Mouse (Mus musculus): ENCODE data around the gene Zbtb32. TPM values are rescaled to one million over a fixed set of nuclear protein-coding genes. Genes with fewer than 3 reads are reported as not detected.

Zbtb32 gene
- total and polyA plus RNA-seq, 2 experiments from 2014 or later, result 0.22 TPM; not detected in 1

DNA sequence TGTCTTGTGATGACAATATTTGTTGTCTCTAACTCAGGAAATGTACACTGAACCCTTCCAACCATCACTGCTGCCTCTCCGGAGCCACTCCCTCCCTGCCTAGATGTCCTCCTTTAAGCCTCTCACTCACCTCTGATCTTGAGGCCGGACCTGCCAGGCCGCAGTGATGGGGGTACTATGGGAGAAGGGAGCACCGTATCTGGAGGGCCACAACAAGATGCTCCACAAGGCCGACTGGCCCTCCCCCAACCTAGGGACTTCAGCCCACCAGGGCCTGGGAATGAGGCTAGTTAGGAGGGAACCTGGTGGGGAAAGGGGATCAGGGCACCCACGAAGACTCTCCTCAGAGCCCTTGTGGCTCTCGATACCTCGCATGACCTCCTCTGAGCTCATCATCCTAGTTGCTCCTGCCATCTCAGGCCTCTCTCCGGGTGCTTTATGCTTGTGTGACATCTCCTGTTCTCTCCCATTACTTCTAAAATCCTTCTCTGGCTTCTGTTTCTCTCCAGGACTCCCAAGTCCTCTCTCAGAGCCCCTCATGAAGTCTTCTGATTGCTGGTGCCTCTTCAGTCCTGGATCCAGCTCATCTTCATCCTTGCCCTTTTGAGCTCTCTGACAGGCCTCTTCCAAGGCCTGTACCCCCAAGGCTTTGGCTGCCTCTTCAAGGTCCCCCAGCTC lies 7.6 kb downstream of the Zbtb32 start:
- no peaks in the 10 kb centered on the region for H3K9me3 ChIP-seq (ENCODE audit: low read length)
- WGBS, result 89% methylated on average over 9 of the region's 9 CpGs
- no peak overlapping the region for H3K4me3 ChIP-seq (ENCODE audit: low read depth, low read length)
- H3K27me3 ChIP-seq (ENCODE audit: insufficient read depth, low read length), result no peaks in the 10 kb centered on the region
- TF ChIP-seq CTCF (IDR thresholded peaks at IDR 0.05), result no peak
- H3K4me2 ChIP-seq (ENCODE audit: low read depth, low read length, poor library complexity, severe bottlenecking), result no peak overlapping the region
- no peak overlapping the region for H3K27ac ChIP-seq (ENCODE audit: low read depth, low read length)
- H3K9ac ChIP-seq (replicated peaks; ENCODE audit: low read length, poor library complexity, severe bottlenecking), result no peak overlapping the region
- ATAC-seq (ENCODE audit: low FRiP score) (no peak), DNase-seq (ENCODE audit: low spot score) (no peak)
- H3K36me3 ChIP-seq (ENCODE audit: insufficient read depth, low read length), result peaks cover under 1% of the 10 kb centered on the region; the same call in 1 of the 2 replicates
- H3K4me1 ChIP-seq (ENCODE audit: insufficient read depth, low read length), result peaks cover 9% of the 10 kb centered on the region; the same call in 1 of the 2 replicates

- Histone ChIP-seq H3K9ac (replicated peaks; ENCODE audit: low read length, poor library complexity, severe bottlenecking) (peak overlapping the region; percentile 98), H3K4me2 (ENCODE audit: low read depth, low read length, poor library complexity, severe bottlenecking) (peak overlapping the region; percentile 89), H3K4me1 (ENCODE audit: insufficient read depth, low read length) (peaks cover 9% of the 10 kb centered on the region; the same call in 1 of the 2 replicates), H3K9me3 (ENCODE audit: low read length) (no peaks in the 10 kb centered on the region), H3K27ac (ENCODE audit: low read depth, low read length) (peak overlapping the region; percentile 97), H3K4me3 (ENCODE audit: low read depth, low read length) (peak overlapping the region; percentile 79), H3K36me3 (ENCODE audit: insufficient read depth, low read length) (peaks cover 13% of the 10 kb centered on the region), H3K27me3 (ENCODE audit: insufficient read depth, low read length) (no peaks in the 10 kb centered on the region)
- DNase-seq (ENCODE audit: low spot score) (peak; percentile 88), ATAC-seq (ENCODE audit: low FRiP score) (peak; percentile 62)
- TF ChIP-seq CTCF (IDR thresholded peaks at IDR 0.05), result peak; percentile 90
- WGBS, result 30% methylated on average over 39 of the region's 40 CpGs
Measured at GRCm38 (mm10) chr7:30589435-30590301, 9.0 kb downstream of the Zbtb32 start.

- H3K27me3 ChIP-seq (ENCODE audit: insufficient read depth, low read length), result no peaks in the 10 kb centered on the region
- H3K9ac ChIP-seq (replicated peaks; ENCODE audit: low read length, poor library complexity, severe bottlenecking), result peak within 1 kb of the TSS; percentile 98
Measured at GRCm38 (mm10) chr7:30588676-30589434, 9.9 kb downstream of the Zbtb32 start, which contains the start of gene Kmt2b. TSS of gene Kmt2b (minus strand) at chr7:30588726.

DNA sequence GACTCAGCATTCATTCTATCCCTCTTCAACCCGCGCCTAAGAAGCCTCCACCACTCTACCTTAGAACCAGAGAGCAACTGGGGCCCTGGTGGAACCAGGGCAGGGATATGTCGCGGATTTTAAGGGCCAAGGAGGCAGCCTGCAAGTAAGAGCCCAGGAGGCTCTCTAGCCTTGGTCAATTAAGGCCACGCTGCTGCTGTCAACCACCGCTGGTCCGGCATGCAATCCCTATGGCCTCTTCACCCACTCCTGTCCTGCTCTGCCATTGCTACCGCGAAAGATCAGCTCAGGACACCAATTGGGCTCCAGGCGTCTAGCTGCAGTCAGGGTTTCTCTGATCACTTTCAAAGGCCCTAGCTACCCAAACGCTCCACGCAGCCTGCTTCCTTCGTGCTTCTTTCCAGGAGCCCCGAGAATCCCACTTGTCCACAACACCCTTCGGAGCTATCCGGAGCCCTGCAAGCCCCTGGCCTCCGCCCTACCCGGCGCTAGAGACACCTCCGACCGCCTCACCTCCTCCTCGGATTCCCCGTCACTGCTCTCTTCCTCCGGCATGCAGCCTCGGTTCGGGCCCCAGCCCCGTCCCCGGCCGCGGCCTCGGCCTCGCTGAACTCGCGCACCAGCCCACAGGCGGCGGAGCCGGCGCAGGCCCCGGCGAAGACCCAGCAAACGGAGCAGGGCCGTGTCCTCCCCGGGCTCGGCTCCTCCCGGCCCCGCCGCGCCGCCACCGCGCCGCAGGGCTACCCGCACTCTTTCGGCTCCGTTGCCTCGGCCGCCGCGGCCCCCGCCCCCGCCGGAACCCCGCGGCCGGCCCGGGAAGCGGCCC lies 10.7 kb downstream of the Zbtb32 start:
- H3K27me3 ChIP-seq (ENCODE audit: insufficient read depth, low read length), result no peaks in the 10 kb centered on the region
- H3K4me3 ChIP-seq (ENCODE audit: low read depth, low read length), result peak overlapping the region; percentile 79
- peak; percentile 38 for ATAC-seq (ENCODE audit: low FRiP score)
- no peak for TF ChIP-seq CTCF (IDR thresholded peaks at IDR 0.05)
- WGBS, result 1% methylated on average over 49 of the region's 67 CpGs
- H3K27ac ChIP-seq (ENCODE audit: low read depth, low read length), result peak overlapping the region; percentile 97
- H3K4me2 ChIP-seq (ENCODE audit: low read depth, low read length, poor library complexity, severe bottlenecking), result peak overlapping the region; percentile 89
- peaks cover 29% of the 10 kb centered on the region for H3K36me3 ChIP-seq (ENCODE audit: insufficient read depth, low read length)
- peaks cover 9% of the 10 kb centered on the region; the same call in 1 of the 2 replicates for H3K4me1 ChIP-seq (ENCODE audit: insufficient read depth, low read length)
- peak overlapping the region; percentile 98 for H3K9ac ChIP-seq (replicated peaks; ENCODE audit: low read length, poor library complexity, severe bottlenecking)
- DNase-seq (ENCODE audit: low spot score), result peak; percentile 13
- H3K9me3 ChIP-seq (ENCODE audit: low read length), result no peaks in the 10 kb centered on the region

More at GRCm38 (mm10) chr7:30588676-30589434, 9.9 kb downstream of the Zbtb32 start, which contains the start of gene Kmt2b:
- peak; percentile 98 for DNase-seq (ENCODE audit: low spot score)
- Histone ChIP-seq H3K4me2 (ENCODE audit: low read depth, low read length, poor library complexity, severe bottlenecking) (peak within 1 kb of the TSS; percentile 89), H3K36me3 (ENCODE audit: insufficient read depth, low read length) (peaks cover 21% of the 10 kb centered on the region), H3K4me3 (ENCODE audit: low read depth, low read length) (peak within 1 kb of the TSS; percentile 79), H3K27ac (ENCODE audit: low read depth, low read length) (peak within 1 kb of the TSS; percentile 97), H3K4me1 (ENCODE audit: insufficient read depth, low read length) (peaks cover 9% of the 10 kb centered on the region; the same call in 1 of the 2 replicates), H3K9me3 (ENCODE audit: low read length) (no peaks in the 10 kb centered on the region)
- WGBS, result under 1% methylated on average over 45 of the region's 68 CpGs
- ATAC-seq (ENCODE audit: low FRiP score), result peak; percentile 93
- no peak; the same call in 1 of the 2 replicates for TF ChIP-seq CTCF (IDR thresholded peaks at IDR 0.05)
